Mouse (Mus musculus) liver, embryonic 14.5 days (tissue): ENCODE measurements around the gene Rmi1.

ENCODE experiments used
- CTCF ChIP-seq: IDR thresholded peaks from 2 replicates; pipeline ENCODE4 v1.5.1; 2016; ENCODE audit warnings: antibody characterized with exemption, low read depth, control low read depth
- EP300 ChIP-seq: IDR thresholded peaks from 2 replicates; pipeline ENCODE4 v1.6.1; 2016; ENCODE audit warnings: antibody characterized with exemption, low read depth

DNA sequence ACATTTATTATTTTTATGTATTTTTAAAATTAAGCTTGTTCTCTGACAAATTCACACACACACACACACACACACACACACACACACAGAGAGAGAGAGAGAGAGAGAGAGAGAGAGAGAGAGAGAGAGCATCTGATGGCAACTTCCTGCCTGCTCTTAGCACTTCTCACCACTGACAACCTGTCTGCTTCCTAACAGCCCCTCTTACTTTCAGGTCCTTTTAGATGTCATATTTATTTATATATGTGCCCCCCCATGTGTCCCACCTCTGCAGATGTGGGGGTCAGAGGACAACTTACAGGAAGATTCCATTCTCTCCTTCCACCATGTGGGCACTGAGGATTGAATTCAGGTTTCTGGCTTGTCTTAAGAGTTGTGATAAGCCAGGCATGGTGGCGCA lies 17.2 kb downstream of the Rmi1 start:
- TF ChIP-seq EP300 (no peak), CTCF (no peak)
